Mouse (Mus musculus) CH12.LX (cell line): ENCODE results near the gene Spred2.

ENCODE experiments used
- CTCF ChIP-seq, 2 experiments: IDR thresholded peaks in 1 of 2; conservative IDR thresholded peaks in 1 of 2; 2 replicates each; pipeline ENCODE4 v1.5.1; 2011 to 2012; ENCODE audit warnings: low read depth in 2 of 2, low read length in 2 of 2, improper control_type of control experiment in 1 of 2, inconsistent platforms in 1 of 2, mild to moderate bottlenecking in 1 of 2, moderate library complexity in 1 of 2
- EP300 ChIP-seq: IDR thresholded peaks from 2 replicates; pipeline ENCODE4 v1.6.1; 2011; ENCODE audit warnings: low read length, improper control_type of control experiment
- ETS1 ChIP-seq: conservative IDR thresholded peaks from 2 replicates; pipeline ENCODE4 v1.6.1; 2012; ENCODE audit warnings: low read depth, mild to moderate bottlenecking, inconsistent platforms, low read length, improper control_type of control experiment, moderate library complexity
- GABPA ChIP-seq: IDR thresholded peaks from 2 replicates; pipeline ENCODE4 v1.6.1; 2012; ENCODE audit warnings: low read depth, low read length, improper control_type of control experiment, inconsistent platforms; ENCODE audit not compliant: insufficient replicate concordance
- MAFK ChIP-seq: IDR thresholded peaks from 2 replicates; pipeline ENCODE4 v1.6.1; 2011; ENCODE audit warnings: low read length, improper control_type of control experiment; ENCODE audit not compliant: insufficient replicate concordance
- MAX ChIP-seq: IDR thresholded peaks from 2 replicates; pipeline ENCODE4 v1.6.1; 2011; ENCODE audit warnings: low read length, improper control_type of control experiment
- POLR2A ChIP-seq: IDR thresholded peaks from 2 replicates; pipeline ENCODE4 v1.6.1; 2011; ENCODE audit warnings: low read depth, mild to moderate bottlenecking, improper control_type of control experiment, low read length
- POLR2AphosphoS2 ChIP-seq: IDR thresholded peaks from 2 replicates; pipeline ENCODE4 v1.6.1; 2011; ENCODE audit warnings: low read depth, low read length, improper control_type of control experiment
- ZC3H11A ChIP-seq: IDR thresholded peaks from 2 replicates; pipeline ENCODE4 v1.6.1; 2012; ENCODE audit warnings: low read depth, mild to moderate bottlenecking, inconsistent platforms, low read length, improper control_type of control experiment
- ZNF384 ChIP-seq: IDR thresholded peaks from 2 replicates; pipeline ENCODE4 v1.6.1; 2012; ENCODE audit warnings: low read depth, low read length, improper control_type of control experiment, inconsistent platforms

DNA sequence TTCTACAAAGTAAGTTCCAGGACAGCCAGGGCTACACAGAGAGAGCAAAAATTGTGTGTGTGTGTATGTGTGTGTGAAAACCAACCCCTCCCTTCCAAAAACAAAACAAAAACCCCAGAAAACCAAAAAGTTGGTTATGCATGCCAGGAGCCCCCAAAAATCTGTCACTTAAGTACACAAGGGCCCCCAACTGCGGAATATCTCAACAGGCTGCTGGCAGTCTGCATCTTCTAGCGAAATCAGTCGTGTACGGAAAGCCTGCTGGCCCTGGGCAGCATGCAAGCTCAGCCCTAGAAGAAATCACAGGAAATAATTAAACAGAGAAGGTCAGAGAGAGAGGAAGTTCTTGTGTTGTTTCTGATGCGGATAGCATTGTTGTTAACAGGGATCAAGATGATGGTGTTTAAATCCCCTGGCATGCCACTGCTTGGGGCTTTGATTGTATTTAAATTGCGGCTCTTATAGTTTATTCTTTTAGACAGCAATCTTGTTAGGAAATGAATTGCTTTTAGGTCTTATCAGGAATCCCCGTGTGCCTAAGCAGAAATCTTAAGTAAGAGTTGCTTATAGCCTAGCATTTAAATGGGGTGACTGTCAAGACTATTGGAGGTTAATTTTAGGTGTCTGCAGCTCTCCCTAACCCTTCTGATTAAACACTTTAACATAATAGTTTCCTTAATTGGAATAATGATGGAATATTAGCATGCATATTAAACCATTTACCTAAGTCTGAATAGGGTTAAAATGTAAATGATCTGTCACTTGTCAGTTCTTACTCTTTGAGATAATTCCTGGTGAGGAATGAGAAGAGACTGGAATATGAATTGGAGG is 11.6 kb downstream of the Spred2 start:
- TF ChIP-seq POLR2AphosphoS2: no peak
- no peak for TF ChIP-seq ZNF384
- no peak for TF ChIP-seq GABPA
- TF ChIP-seq EP300: no peak
- TF ChIP-seq POLR2A: no peak
- TF ChIP-seq MAX: no peak
- TF ChIP-seq CTCF (conservative IDR thresholded peaks at IDR 0.05 in 1 of 2, IDR thresholded peaks at IDR 0.05 in 1 of 2; ENCODE audit: low read depth in 2 of 2, low read length in 2 of 2): no peak
- no peak for TF ChIP-seq ZC3H11A
- no peak for TF ChIP-seq MAFK
- TF ChIP-seq ETS1: no peak
